Mouse (Mus musculus) midbrain, embryonic 15.5 days (tissue): Measurements from ENCODE around the gene Rfx4. TPM values are rescaled to one million over a fixed set of nuclear protein-coding genes. Genes with fewer than 3 reads are reported as not detected.

Source experiments
- ATAC-seq: fragments of 200-750 bp; cut with Nextera tagmentation; replicated peaks from 2 replicates; pipeline ENCODE4 v1.8.0; 2017; ENCODE audit warnings: moderate TSS enrichment
- H3K27ac ChIP-seq: fragments of 300-500 bp; sonication (generic); 2 replicates; pipeline ENCODE4 v1.5.1; 2015; ENCODE audit warnings: mild to moderate bottlenecking, inconsistent platforms
- H3K27me3 ChIP-seq: fragments of 300-500 bp; sonication (generic); replicated peaks from 2 replicates; pipeline ENCODE4 v1.6.1; 2015; ENCODE audit warnings: inconsistent platforms
- H3K36me3 ChIP-seq: fragments of 300-500 bp; sonication (generic); replicated peaks from 2 replicates; pipeline ENCODE4 v1.6.1; 2015; ENCODE audit warnings: inconsistent platforms
- H3K4me1 ChIP-seq: fragments of 300-500 bp; sonication (generic); 2 replicates; pipeline ENCODE4 v1.6.1; 2015; ENCODE audit warnings: inconsistent platforms
- H3K4me2 ChIP-seq: fragments of 300-500 bp; sonication (generic); 2 replicates; pipeline ENCODE4 v1.6.1; 2015; ENCODE audit warnings: inconsistent platforms, mild to moderate bottlenecking, moderate library complexity
- H3K4me3 ChIP-seq: fragments of 300-500 bp; sonication (generic); 2 replicates; pipeline ENCODE4 v1.5.1; 2015; ENCODE audit warnings: mild to moderate bottlenecking, inconsistent platforms
- H3K9ac ChIP-seq: fragments of 300-500 bp; sonication (generic); 2 replicates; pipeline ENCODE4 v1.6.1; 2015; ENCODE audit warnings: mild to moderate bottlenecking, inconsistent platforms
- H3K9me3 ChIP-seq: fragments of 300-500 bp; sonication (generic); 2 replicates; pipeline ENCODE4 v1.6.1; 2016; ENCODE audit warnings: inconsistent platforms
- WGBS: fragments of 180-500 bp; shearing (Covaris S2); methylation state at CpG from one replicate; pipeline ENCODE4 v1.1.7; 2015; ENCODE audit warnings: mixed read lengths; 5-methylcytosine and 5-hydroxymethylcytosine counted together
- polyA plus RNA-seq: library from polyadenylated mRNA; unstranded; fragments of >200 nt; fragmentation: Nextera tagmentation; extraction: Ambion mirVana; gene quantifications from 2 replicates; pipeline ENCODE4 v1.2.1, GENCODE M21; 2015

Gene Rfx4
- polyA plus RNA-seq, 1 experiment from 2014 or later: 16.1 TPM

DNA sequence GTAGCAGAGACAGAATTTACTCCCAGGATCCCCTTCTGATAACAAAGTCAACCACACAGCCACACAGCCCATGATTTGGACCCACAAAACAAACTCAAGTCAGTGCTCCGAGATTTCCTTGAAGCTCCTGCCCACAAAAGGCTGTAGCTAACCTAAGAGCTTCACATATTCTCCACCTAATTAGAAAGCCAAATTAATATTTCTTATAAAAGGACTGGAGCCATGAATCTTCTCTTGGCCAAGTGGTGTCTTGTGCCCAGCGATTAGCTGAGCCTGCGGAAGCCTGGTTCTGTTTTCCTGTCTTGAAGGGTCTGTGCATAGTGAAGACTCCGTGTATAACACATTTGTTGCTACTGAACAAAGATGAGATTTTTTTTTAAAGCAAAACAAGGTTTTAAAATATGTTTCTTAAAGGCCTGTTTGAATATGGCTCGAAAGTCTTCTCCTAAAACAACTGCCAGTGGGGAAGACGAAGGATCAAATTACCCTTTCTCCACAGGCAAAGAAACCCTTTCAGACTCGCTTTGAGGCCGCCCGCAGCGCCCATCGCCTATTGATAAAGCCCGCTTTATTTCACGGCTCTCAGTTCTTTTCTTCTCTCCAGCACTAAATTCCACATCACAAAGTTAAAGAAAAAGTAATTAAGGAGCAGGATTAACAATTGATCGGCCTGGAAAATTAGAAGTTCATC lies 103.1 kb downstream of the Rfx4 start:
- WGBS: 10% methylated on average over 14 of the region's 14 CpGs
- Histone ChIP-seq H3K4me3 (no peak overlapping the region), H3K27ac (no peak overlapping the region; the same call in 1 of the 2 replicates), H3K9ac (no peak overlapping the region), H3K27me3 (no peaks in the 10 kb centered on the region), H3K9me3 (no peaks in the 10 kb centered on the region), H3K36me3 (no peaks in the 10 kb centered on the region), H3K4me2 (no peak overlapping the region), H3K4me1 (peaks cover 15% of the 10 kb centered on the region)
- ATAC-seq: no peak; the same call in 1 of the 2 replicates

DNA sequence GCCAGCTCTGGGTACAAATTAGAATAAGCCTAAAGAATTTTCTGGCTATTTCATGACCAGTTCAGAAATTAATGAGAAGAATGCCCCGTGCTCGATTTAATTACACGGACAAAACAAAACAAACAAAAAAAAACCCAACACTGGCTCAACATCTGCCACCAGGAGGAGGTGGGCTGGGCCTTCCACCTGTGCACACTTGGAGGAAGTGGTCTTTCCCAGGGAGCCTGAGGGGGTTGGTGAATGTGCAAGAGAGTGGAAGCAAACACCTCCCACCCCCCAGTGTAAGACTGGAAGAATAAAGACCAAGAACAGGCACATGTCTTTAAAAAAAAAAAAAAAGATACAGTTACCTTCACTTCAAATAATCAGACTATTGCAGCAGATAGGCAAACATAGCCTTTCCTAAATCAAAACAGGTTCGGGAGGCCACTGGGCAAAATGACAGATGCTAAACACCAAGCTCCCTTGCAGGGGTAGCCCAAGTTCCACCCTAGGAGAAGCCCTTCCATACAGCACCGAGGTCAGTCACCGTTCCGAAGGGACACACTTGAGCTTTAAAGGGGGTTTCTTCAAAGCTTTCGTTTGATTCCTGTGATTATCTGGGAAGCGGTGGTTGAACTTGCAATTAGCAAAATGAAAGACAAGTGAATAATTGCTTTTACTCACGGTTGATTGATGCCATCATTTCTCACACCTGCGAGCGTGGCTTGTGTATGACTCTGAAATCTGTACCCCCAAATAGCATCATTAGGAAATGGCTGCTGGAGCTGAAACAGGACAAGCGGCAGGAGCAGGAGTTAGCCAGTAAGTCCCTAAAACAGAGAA lies 103.9 kb downstream of the Rfx4 start:
- WGBS: 26% methylated on average over 13 of the region's 13 CpGs
- Histone ChIP-seq H3K36me3 (no peaks in the 10 kb centered on the region), H3K9ac (no peak overlapping the region), H3K4me1 (peaks cover 15% of the 10 kb centered on the region), H3K4me2 (no peak overlapping the region), H3K27ac (no peak overlapping the region), H3K4me3 (no peak overlapping the region), H3K9me3 (no peaks in the 10 kb centered on the region), H3K27me3 (no peaks in the 10 kb centered on the region)
- ATAC-seq: no peak

DNA sequence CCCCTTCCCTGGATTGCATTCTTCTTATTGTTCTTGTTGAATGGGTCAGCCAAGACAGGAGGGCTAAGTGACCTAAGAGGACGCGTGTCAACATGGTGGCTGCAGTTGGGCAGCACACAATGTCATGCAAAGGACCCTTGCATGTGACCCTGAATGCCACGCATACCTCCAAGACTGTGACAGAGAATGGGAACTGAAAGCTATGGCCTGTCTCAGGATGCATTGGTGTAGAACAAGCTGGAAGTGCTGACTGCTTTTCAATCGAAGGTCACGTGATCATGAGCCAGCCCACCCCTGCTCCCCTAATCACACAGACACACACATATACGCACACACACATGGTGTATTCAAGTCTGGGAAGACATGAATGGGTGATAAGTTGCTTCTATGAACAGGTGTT lies 107.6 kb downstream of the Rfx4 start:
- Histone ChIP-seq H3K9ac (no peak overlapping the region), H3K36me3 (no peaks in the 10 kb centered on the region), H3K4me2 (no peak overlapping the region), H3K4me1 (peaks cover 15% of the 10 kb centered on the region), H3K27ac (no peak overlapping the region), H3K27me3 (no peaks in the 10 kb centered on the region), H3K4me3 (no peak overlapping the region), H3K9me3 (no peaks in the 10 kb centered on the region)
- ATAC-seq: no peak
- 83% methylated on average over 6 of the region's 6 CpGs for WGBS

DNA sequence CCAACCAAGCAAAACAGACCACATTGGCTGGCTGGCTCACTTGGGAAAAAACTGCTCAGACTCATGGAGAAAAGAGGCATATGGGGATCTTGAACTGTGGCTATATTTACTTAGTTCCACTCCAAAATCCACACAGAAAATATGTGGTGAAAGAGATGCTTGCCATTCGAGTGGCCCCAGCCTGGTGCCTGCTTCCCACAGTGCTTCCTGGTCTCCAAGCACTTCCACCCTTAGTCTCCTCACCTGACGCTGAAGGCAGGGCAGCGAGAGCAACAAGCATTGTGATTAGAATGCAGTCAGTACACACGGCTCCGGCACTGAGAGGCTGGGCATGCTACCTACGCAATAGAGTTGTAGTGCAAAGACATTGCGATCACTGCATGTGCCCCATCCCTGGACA lies 111.7 kb downstream of the Rfx4 start:
- 91% methylated on average over 7 of the region's 7 CpGs for WGBS
- no peaks in the 10 kb centered on the region for H3K9me3 ChIP-seq
- no peaks in the 10 kb centered on the region for H3K36me3 ChIP-seq
- no peak overlapping the region for H3K4me3 ChIP-seq
- H3K27ac ChIP-seq: no peak overlapping the region
- no peak for ATAC-seq
- H3K4me1 ChIP-seq: peaks cover 5% of the 10 kb centered on the region; the same call in 1 of the 2 replicates
- H3K4me2 ChIP-seq: no peak overlapping the region
- H3K9ac ChIP-seq: no peak overlapping the region
- no peaks in the 10 kb centered on the region for H3K27me3 ChIP-seq

DNA sequence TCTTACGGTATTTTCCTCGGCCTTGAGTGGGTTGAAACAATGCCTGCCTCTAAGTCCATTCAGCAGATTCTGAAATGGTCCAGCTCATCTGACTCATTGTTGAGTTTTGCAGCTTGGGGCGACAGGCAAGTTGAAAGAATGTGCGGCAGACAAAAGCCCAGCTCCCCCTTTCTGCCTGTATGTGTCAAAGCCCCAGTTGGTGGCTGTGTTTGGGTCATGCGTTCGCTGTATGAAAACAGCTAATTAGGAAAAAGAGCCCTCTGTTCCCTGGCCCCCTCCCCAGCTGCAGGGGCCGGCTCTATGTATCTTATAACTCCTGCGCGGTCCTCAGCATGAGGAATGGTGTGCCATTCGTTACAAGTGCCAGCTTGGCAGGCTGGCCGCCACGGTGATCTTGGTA lies 115.4 kb downstream of the Rfx4 start:
- Histone ChIP-seq H3K4me2 (no peak overlapping the region; the same call in 1 of the 2 replicates), H3K9ac (no peak overlapping the region), H3K36me3 (no peaks in the 10 kb centered on the region), H3K27me3 (no peaks in the 10 kb centered on the region), H3K27ac (no peak overlapping the region), H3K9me3 (no peaks in the 10 kb centered on the region), H3K4me3 (no peak overlapping the region), H3K4me1 (peaks cover 5% of the 10 kb centered on the region; the same call in 1 of the 2 replicates)
- peak; percentile 74; the same call in 1 of the 2 replicates for ATAC-seq
- WGBS: 23% methylated on average over 12 of the region's 12 CpGs

DNA sequence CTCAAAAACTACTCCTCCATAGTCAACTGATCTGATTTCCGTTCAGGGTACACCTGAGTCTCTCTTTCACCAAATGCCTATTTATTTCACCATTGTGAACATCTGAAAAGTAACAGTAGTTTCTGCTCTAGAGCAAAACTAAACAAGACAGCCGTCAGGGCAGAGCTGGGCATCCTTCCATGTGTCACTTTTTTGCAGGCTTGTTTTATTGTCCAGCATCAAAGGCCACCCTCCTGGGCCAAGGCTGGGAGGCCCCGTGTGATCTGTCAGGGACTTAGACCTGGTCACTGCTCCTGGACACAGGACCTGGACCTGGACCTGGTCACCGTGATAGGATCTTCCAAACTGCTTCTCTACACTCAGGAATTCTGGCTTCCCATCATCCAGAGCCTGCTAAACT lies 116.1 kb downstream of the Rfx4 start:
- Histone ChIP-seq H3K4me1 (peaks cover 5% of the 10 kb centered on the region; the same call in 1 of the 2 replicates), H3K9ac (no peak overlapping the region), H3K4me2 (no peak overlapping the region), H3K4me3 (no peak overlapping the region), H3K9me3 (no peaks in the 10 kb centered on the region), H3K36me3 (no peaks in the 10 kb centered on the region), H3K27ac (no peak overlapping the region), H3K27me3 (no peaks in the 10 kb centered on the region)
- no peak for ATAC-seq
- 69% methylated on average over 4 of the region's 4 CpGs for WGBS

DNA sequence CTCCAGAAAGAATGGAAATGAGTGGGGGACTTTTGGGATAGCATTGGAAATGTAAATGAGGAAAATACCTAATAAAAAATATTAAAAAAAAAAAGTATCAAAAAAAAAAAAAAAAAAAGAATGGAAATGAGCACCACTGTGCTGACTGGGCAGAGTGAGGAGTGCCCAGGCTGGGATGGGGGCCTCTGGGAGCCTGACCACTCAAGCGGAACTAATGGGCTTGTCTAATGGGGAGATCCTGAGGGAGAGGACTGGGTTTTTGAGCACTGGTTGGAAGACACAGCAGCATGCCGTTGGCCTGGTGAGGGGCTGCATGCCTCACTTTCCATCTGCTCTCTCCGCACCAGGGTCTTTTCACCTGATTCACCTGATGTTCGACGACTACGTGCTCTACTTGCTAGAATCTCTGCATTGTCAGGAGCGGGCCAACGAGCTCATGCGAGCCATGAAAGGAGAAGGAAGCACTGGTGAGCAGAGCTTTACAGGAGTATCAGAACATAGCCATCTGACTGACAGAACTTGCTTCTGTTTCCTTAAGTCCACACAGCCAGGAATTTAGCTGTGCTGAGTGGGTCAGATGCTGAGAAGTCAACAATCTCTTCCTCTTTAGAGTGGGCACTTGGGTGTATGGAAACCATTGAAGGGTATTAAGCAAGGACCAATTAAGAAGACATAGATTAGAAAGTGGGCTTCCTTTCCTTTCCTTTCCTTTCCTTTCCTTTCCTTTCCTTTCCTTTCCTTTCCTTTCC lies 124.1 kb downstream of the Rfx4 start:
- Histone ChIP-seq H3K9me3 (no peaks in the 10 kb centered on the region), H3K36me3 (no peaks in the 10 kb centered on the region), H3K4me3 (no peak overlapping the region), H3K4me1 (0 out of 2 replicates have a peak, but pooled peaks cover 3% of the 10 kb centered on the region), H3K27ac (no peak overlapping the region), H3K27me3 (no peaks in the 10 kb centered on the region), H3K9ac (no peak overlapping the region), H3K4me2 (no peak overlapping the region)
- 52% methylated on average over 9 of the region's 9 CpGs for WGBS
- ATAC-seq: no peak

DNA sequence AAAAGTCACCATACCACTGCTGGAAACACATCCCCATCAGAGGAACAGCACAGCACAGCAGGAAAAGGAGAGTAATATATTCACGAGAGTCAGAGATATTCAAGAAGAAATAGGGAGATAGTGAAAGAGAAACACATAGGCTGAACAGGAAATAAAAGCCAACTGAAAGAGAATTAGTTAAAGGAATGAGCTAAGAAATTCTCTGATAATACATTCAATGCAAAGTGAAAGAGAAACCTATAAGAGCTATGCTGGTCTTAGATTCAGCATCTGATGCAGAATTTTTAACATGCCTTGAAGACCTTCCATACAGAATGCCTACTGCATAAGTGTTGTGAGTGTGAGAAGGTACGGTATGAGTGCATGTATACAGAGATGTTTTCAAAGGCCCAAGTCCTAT lies 126.7 kb downstream of the Rfx4 start:
- ATAC-seq: no peak
- H3K4me2 ChIP-seq: no peak overlapping the region
- H3K9me3 ChIP-seq: no peaks in the 10 kb centered on the region
- H3K9ac ChIP-seq: no peak overlapping the region
- H3K36me3 ChIP-seq: no peaks in the 10 kb centered on the region
- H3K4me3 ChIP-seq: no peak overlapping the region
- no peak overlapping the region for H3K27ac ChIP-seq
- H3K27me3 ChIP-seq: no peaks in the 10 kb centered on the region
- 0 out of 2 replicates have a peak, but pooled peaks cover 3% of the 10 kb centered on the region for H3K4me1 ChIP-seq
- 93% methylated on average over 2 of the region's 2 CpGs for WGBS

DNA sequence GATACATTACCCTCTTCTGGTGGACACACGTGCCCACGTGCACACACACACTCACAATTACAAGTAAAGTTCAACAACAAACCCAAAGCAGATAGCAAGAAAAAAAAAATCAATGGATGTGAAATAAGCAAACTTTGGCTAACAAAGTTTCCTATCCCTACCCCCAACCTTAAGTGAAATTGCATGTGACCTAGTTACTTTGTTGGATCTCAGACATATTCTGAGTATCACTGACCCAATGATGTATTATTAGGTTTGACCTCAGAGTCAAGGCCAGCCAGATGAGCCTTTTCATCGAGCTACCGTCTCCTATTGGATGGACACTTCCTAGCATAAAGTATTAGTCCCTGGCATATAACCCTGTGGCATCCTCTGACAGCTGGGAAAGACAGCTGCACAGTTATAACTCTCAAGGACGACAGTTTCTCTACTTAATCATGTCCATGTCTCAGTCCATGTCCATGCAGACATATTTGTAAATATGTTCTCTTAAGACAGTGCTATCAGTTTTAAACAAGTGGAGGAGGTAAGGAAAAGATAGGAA lies 129.6 kb downstream of the Rfx4 start:
- H3K4me1 ChIP-seq: peaks cover 9% of the 10 kb centered on the region; the same call in 1 of the 2 replicates
- 82% methylated on average over 5 of the region's 5 CpGs for WGBS
- H3K27me3 ChIP-seq: no peaks in the 10 kb centered on the region
- no peak overlapping the region for H3K4me2 ChIP-seq
- H3K4me3 ChIP-seq: no peak overlapping the region
- no peak overlapping the region for H3K9ac ChIP-seq
- no peaks in the 10 kb centered on the region for H3K9me3 ChIP-seq
- no peaks in the 10 kb centered on the region for H3K36me3 ChIP-seq
- ATAC-seq: no peak
- no peak overlapping the region for H3K27ac ChIP-seq

DNA sequence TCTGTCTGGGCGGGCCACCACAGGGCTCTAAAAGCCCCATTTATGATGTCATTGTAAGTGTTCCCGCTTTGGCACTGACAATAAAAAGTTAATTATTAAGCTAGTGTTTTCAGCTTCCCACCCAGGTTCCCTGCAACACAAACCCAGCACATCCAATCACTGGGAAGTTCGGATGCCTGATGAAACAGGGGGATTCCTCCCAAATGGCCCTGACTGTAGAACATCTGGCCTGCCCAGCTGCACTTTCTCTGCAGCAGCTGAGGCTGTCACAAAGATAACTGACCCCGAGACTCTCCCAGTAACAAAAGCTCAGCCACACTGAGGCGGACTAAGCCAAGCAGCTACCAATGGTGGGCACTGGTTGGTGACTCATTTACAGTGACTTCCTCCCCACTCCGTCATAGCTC lies 130.4 kb downstream of the Rfx4 start:
- Histone ChIP-seq H3K9me3 (no peaks in the 10 kb centered on the region), H3K4me2 (no peak overlapping the region), H3K27me3 (no peaks in the 10 kb centered on the region), H3K27ac (no peak overlapping the region), H3K36me3 (no peaks in the 10 kb centered on the region), H3K4me1 (peaks cover 9% of the 10 kb centered on the region; the same call in 1 of the 2 replicates), H3K9ac (no peak overlapping the region), H3K4me3 (no peak overlapping the region)
- no peak for ATAC-seq
- 63% methylated on average over 6 of the region's 6 CpGs for WGBS

DNA sequence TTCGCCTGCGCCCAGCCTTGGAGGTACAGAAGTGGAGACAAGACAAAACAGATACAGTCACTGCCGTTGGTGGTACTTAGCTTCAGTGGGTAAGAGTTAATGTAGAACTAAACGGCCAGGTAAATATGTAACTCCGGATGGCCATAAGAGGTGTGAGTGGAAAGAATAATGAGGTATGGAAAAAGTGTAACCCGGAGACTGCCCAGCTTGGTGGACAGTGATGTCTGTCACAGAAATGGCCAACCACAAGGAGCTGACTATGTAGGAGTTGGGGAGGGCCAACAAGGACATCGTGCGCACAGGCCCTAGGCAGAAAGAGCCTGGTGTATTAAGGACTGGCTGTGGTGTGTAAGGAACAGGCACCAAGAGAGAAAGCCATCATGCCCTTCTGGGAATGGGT lies 130.9 kb downstream of the Rfx4 start:
- no peak for ATAC-seq
- no peaks in the 10 kb centered on the region for H3K9me3 ChIP-seq
- no peak overlapping the region for H3K9ac ChIP-seq
- no peak overlapping the region for H3K4me3 ChIP-seq
- no peak overlapping the region for H3K4me2 ChIP-seq
- H3K36me3 ChIP-seq: no peaks in the 10 kb centered on the region
- WGBS: 89% methylated on average over 8 of the region's 8 CpGs
- H3K27ac ChIP-seq: no peak overlapping the region
- peaks cover 9% of the 10 kb centered on the region; the same call in 1 of the 2 replicates for H3K4me1 ChIP-seq
- no peaks in the 10 kb centered on the region for H3K27me3 ChIP-seq
